Mouse (Mus musculus): ENCODE measurements at regions not wholly inside any gene's neighbourhood (a gene's known extent, or its start where the extent isn't known, plus 50 kb on each side); places are given as distances from the start of the nearest gene placed in this dataset.

GRCm38 (mm10) chr4:33599966-33600365 lies 289.9 kb downstream of the Rngtt start:
- TF ChIP-seq CTCF (IDR thresholded peaks at IDR 0.05; ENCODE audit: low read depth, low read length) (no peak), POLR2A (IDR thresholded peaks at IDR 0.05; ENCODE audit: borderline replicate concordance, low read depth, low read length) (no peak)

All from bone marrow macrophage, adult 2 months (primary cell).